Mouse (Mus musculus) liver, embryonic 14.5 days (tissue): ENCODE data around the gene Tph1.

ENCODE experiments used
- CTCF ChIP-seq: IDR thresholded peaks from 2 replicates; pipeline ENCODE4 v1.5.1; 2016; ENCODE audit warnings: antibody characterized with exemption, low read depth, control low read depth
- EP300 ChIP-seq: IDR thresholded peaks from 2 replicates; pipeline ENCODE4 v1.6.1; 2016; ENCODE audit warnings: antibody characterized with exemption, low read depth

GRCm38 (mm10) chr7:46614263-46614662, 58.1 kb downstream of the Tph1 start:
- no peak for TF ChIP-seq CTCF
- no peak for TF ChIP-seq EP300
